Mouse (Mus musculus): ENCODE results near the gene Fnip2. TPM values are rescaled to one million over a fixed set of nuclear protein-coding genes. Genes with fewer than 3 reads are reported as not detected.

The Fnip2 gene
- total RNA-seq, 2 experiments from 2014 or later, result 3.9 to 4.4 TPM

GRCm38 (mm10) chr3:79564875-79565606, 2.6 kb downstream of the Fnip2 start:
- no peak for DNase-seq

- no peak for DNase-seq
These were observed 4.1 kb downstream of the Fnip2 start for GRCm38 (mm10) chr3:79563511-79563910.

GRCm38 (mm10) chr3:79561784-79562715, 5.5 kb downstream of the Fnip2 start:
- DNase-seq, result no peak

GRCm38 (mm10) chr3:79560555-79560954, 7.0 kb downstream of the Fnip2 start:
- DNase-seq, result no peak

GRCm38 (mm10) chr3:79559773-79560045, 7.9 kb downstream of the Fnip2 start:
- no peak for DNase-seq

- DNase-seq, result peak; percentile 41
These were observed 8.4 kb downstream of the Fnip2 start for GRCm38 (mm10) chr3:79559021-79559772.

GRCm38 (mm10) chr3:79555061-79555460, 12.5 kb downstream of the Fnip2 start:
- DNase-seq, result no peak

GRCm38 (mm10) chr3:79553779-79554178, 13.8 kb downstream of the Fnip2 start:
- DNase-seq, result no peak

GRCm38 (mm10) chr3:79551826-79552552, 15.6 kb downstream of the Fnip2 start:
- no peak for DNase-seq

GRCm38 (mm10) chr3:79549751-79550393, 17.7 kb downstream of the Fnip2 start:
- DNase-seq, result no peak

GRCm38 (mm10) chr3:79548681-79549437, 18.7 kb downstream of the Fnip2 start:
- no peak for DNase-seq

GRCm38 (mm10) chr3:79542585-79542984, 25.0 kb downstream of the Fnip2 start:
- DNase-seq, result no peak

- DNase-seq, result no peak
These were observed 27.9 kb downstream of the Fnip2 start for GRCm38 (mm10) chr3:79539656-79540055.

GRCm38 (mm10) chr3:79539124-79539523, 28.5 kb downstream of the Fnip2 start:
- no peak for DNase-seq

GRCm38 (mm10) chr3:79538342-79538741, 29.3 kb downstream of the Fnip2 start:
- DNase-seq, result no peak

- no peak for DNase-seq
These were observed 29.9 kb downstream of the Fnip2 start for GRCm38 (mm10) chr3:79537626-79538203.

- DNase-seq, result no peak
These were observed 30.6 kb downstream of the Fnip2 start for GRCm38 (mm10) chr3:79537023-79537422.

- DNase-seq, result no peak
These were observed 35.9 kb downstream of the Fnip2 start for GRCm38 (mm10) chr3:79531581-79532271.

GRCm38 (mm10) chr3:79529499-79530096, 38.0 kb downstream of the Fnip2 start:
- no peak for DNase-seq
